Mouse (Mus musculus): ENCODE results near the gene Hacl1. TPM values are rescaled to one million over a fixed set of nuclear protein-coding genes. Genes with fewer than 3 reads are reported as not detected.

Gene Hacl1
- polyA plus RNA-seq, 1 experiment: 6.0 TPM

GRCm38 (mm10) chr14:31572561-31573175, 68.4 kb downstream of the Hacl1 start:
- Histone ChIP-seq H3K36me3 (ENCODE audit: control insufficient read depth, insufficient read depth) (no peaks in the 10 kb centered on the region), H3ac (ENCODE audit: control insufficient read depth, insufficient read length) (no peak overlapping the region)

GRCm38 (mm10) chr14:31571419-31571818, 69.7 kb downstream of the Hacl1 start:
- Histone ChIP-seq H3K79me2 (ENCODE audit: control insufficient read depth, insufficient read depth) (no peaks in the 10 kb centered on the region), H3K4me3 (no peak overlapping the region), H3ac (ENCODE audit: control insufficient read depth, insufficient read length) (no peak overlapping the region), H3K4me2 (ENCODE audit: low read depth) (no peak overlapping the region), H3K27me3 (ENCODE audit: control insufficient read depth, insufficient read depth, insufficient read length) (no peaks in the 10 kb centered on the region), H3K36me3 (ENCODE audit: control insufficient read depth, insufficient read depth) (no peaks in the 10 kb centered on the region)
- TF ChIP-seq REST (IDR thresholded peaks at IDR 0.05; ENCODE audit: insufficient read depth, insufficient read length): no peak
- TF ChIP-seq TCF12 (IDR thresholded peaks at IDR 0.05; ENCODE audit: insufficient read depth, poor library complexity, severe bottlenecking): no peak
- TF ChIP-seq SRF (IDR thresholded peaks at IDR 0.05; ENCODE audit: control insufficient read depth, insufficient read length, low read depth): no peak
- TF ChIP-seq USF1 (IDR thresholded peaks at IDR 0.05; ENCODE audit: low read depth): no peak
- no peak for TF ChIP-seq MAX (IDR thresholded peaks at IDR 0.05; ENCODE audit: low read depth)
- peak; percentile 35 for TF ChIP-seq TCF3 (IDR thresholded peaks at IDR 0.05; ENCODE audit: insufficient read length, low read depth)
- no peak for TF ChIP-seq POLR2A (IDR thresholded peaks at IDR 0.05; ENCODE audit: insufficient read length, low read depth)
- TF ChIP-seq MYOD1 (IDR thresholded peaks at IDR 0.05; ENCODE audit: control insufficient read depth in 1 of 3, insufficient read length in 2 of 3, low read depth in 2 of 3): peak in 1 of 3 experiments; percentile 70
- no peak for TF ChIP-seq CEBPB (IDR thresholded peaks at IDR 0.05; ENCODE audit: insufficient read depth, poor library complexity, severe bottlenecking)
- TF ChIP-seq MYOG (IDR thresholded peaks at IDR 0.05; ENCODE audit: control insufficient read depth in 1 of 3, insufficient read depth in 1 of 3, insufficient read length in 2 of 3, low read depth in 2 of 3): peak in 1 of 3 experiments; percentile 54
- no peak for TF ChIP-seq E2F4 (IDR thresholded peaks at IDR 0.05; ENCODE audit: insufficient read depth)
- no peak for TF ChIP-seq POLR2AphosphoS2 (IDR thresholded peaks at IDR 0.05; ENCODE audit: insufficient read length, low read depth)

More at GRCm38 (mm10) chr14:31572561-31573175, 68.4 kb downstream of the Hacl1 start:
- TF ChIP-seq REST (IDR thresholded peaks at IDR 0.05; ENCODE audit: insufficient read depth, insufficient read length): no peak
- TF ChIP-seq USF1 (IDR thresholded peaks at IDR 0.05; ENCODE audit: low read depth): no peak
- TF ChIP-seq CEBPB (IDR thresholded peaks at IDR 0.05; ENCODE audit: insufficient read depth, poor library complexity, severe bottlenecking): no peak
- no peak for TF ChIP-seq POLR2A (IDR thresholded peaks at IDR 0.05; ENCODE audit: insufficient read length, low read depth)
- no peak for TF ChIP-seq TCF3 (IDR thresholded peaks at IDR 0.05; ENCODE audit: insufficient read length, low read depth)
- TF ChIP-seq MYOG (IDR thresholded peaks at IDR 0.05; ENCODE audit: control insufficient read depth in 1 of 3, insufficient read depth in 1 of 3, insufficient read length in 2 of 3, low read depth in 2 of 3): no peak
- no peak for TF ChIP-seq MYOD1 (IDR thresholded peaks at IDR 0.05; ENCODE audit: control insufficient read depth in 1 of 3, insufficient read length in 2 of 3, low read depth in 2 of 3)
- no peak for TF ChIP-seq POLR2AphosphoS2 (IDR thresholded peaks at IDR 0.05; ENCODE audit: insufficient read length, low read depth)
- TF ChIP-seq E2F4 (IDR thresholded peaks at IDR 0.05; ENCODE audit: insufficient read depth): no peak
- no peak for TF ChIP-seq MAX (IDR thresholded peaks at IDR 0.05; ENCODE audit: low read depth)
- no peak for TF ChIP-seq TCF12 (IDR thresholded peaks at IDR 0.05; ENCODE audit: insufficient read depth, poor library complexity, severe bottlenecking)
- TF ChIP-seq SRF (IDR thresholded peaks at IDR 0.05; ENCODE audit: control insufficient read depth, insufficient read length, low read depth): no peak
- no peaks in the 10 kb centered on the region for H3K79me2 ChIP-seq (ENCODE audit: control insufficient read depth, insufficient read depth)
- no peak overlapping the region for H3K4me2 ChIP-seq (ENCODE audit: low read depth)
- no peak overlapping the region for H3K4me3 ChIP-seq
- H3K27me3 ChIP-seq (ENCODE audit: control insufficient read depth, insufficient read depth, insufficient read length): no peaks in the 10 kb centered on the region

- Histone ChIP-seq H3K27me3 (ENCODE audit: control insufficient read depth, insufficient read depth, insufficient read length) (no peaks in the 10 kb centered on the region), H3K4me2 (ENCODE audit: low read depth) (peak overlapping the region; percentile 74), H3K79me2 (ENCODE audit: control insufficient read depth, insufficient read depth) (no peaks in the 10 kb centered on the region), H3K4me3 (no peak overlapping the region), H3ac (ENCODE audit: control insufficient read depth, insufficient read length) (no peak overlapping the region), H3K36me3 (ENCODE audit: control insufficient read depth, insufficient read depth) (no peaks in the 10 kb centered on the region)
- TF ChIP-seq USF1 (IDR thresholded peaks at IDR 0.05; ENCODE audit: low read depth) (no peak), TCF3 (IDR thresholded peaks at IDR 0.05; ENCODE audit: insufficient read length, low read depth) (no peak)
Measured at GRCm38 (mm10) chr14:31570131-31570951, 70.7 kb downstream of the Hacl1 start.

DNA sequence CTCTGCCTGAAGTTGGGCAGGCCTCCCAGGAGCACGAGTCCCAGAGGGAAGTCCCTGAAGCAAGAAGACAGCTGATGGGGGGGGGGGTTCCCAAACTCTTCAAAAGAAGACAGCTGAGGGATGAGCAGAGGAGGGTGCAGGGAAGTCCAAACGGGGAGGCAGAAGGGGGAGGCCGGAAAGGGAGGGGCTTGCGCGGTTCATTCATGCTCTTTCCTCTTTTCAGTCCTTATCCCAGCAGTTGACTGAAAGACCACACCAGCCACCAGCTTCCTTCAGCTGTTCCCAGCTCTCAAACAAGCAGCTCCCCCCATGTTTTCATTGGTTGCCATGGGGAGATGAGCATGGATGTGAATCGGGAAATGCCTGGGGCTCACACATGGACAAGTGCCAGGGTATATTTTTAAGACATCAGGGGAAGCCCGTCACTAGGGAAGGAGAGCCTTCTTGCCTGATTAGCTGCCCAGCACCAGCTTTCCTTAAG, 71.9 kb downstream of the Hacl1 start:
- TF ChIP-seq MYOG (IDR thresholded peaks at IDR 0.05; ENCODE audit: control insufficient read depth in 1 of 3, insufficient read depth in 1 of 3, insufficient read length in 2 of 3, low read depth in 2 of 3) (peak; percentile 17 to 88 (median 17)), TCF12 (IDR thresholded peaks at IDR 0.05; ENCODE audit: insufficient read depth, poor library complexity, severe bottlenecking) (peak; percentile 72), MYOD1 (IDR thresholded peaks at IDR 0.05; ENCODE audit: control insufficient read depth in 1 of 3, insufficient read length in 2 of 3, low read depth in 2 of 3) (peak; percentile 80 to 93 (median 90)), SRF (IDR thresholded peaks at IDR 0.05; ENCODE audit: control insufficient read depth, insufficient read length, low read depth) (no peak)
- H3K4me2 ChIP-seq (ENCODE audit: low read depth): peak overlapping the region; percentile 74
- H3K36me3 ChIP-seq (ENCODE audit: control insufficient read depth, insufficient read depth): no peaks in the 10 kb centered on the region

More for the DNA sequence above, 71.9 kb downstream of the Hacl1 start:
- Histone ChIP-seq H3K79me2 (ENCODE audit: control insufficient read depth, insufficient read depth) (no peaks in the 10 kb centered on the region), H3K27me3 (ENCODE audit: control insufficient read depth, insufficient read depth, insufficient read length) (no peaks in the 10 kb centered on the region), H3K4me3 (no peak overlapping the region), H3ac (ENCODE audit: control insufficient read depth, insufficient read length) (no peak overlapping the region)

Data from myocyte (in vitro differentiated cells).